Mouse (Mus musculus) urinary bladder, adult 2 months (tissue): ENCODE data around the gene Ccr9. TPM values are rescaled to one million over a fixed set of nuclear protein-coding genes. Genes with fewer than 3 reads are reported as not detected.
"Not testable (repeated sequence)": the region's sequence is repeated elsewhere in the genome, so short reads cannot be mapped to it uniquely, and the experiment has no call there.

Source experiments
- DNase-seq: peaks from one replicate; pipeline ENCODE4 v3.0.0; 2022; ENCODE audit warnings: low spot score
- polyA plus RNA-seq: library from polyadenylated mRNA; depleted of rRNA; stranded (reverse); fragments of >200 nt; gene quantifications from 2 replicates; pipeline ENCODE4 v1.2.3, GENCODE M21; 2012; rRNA removed

Ccr9 gene
- polyA plus RNA-seq, result 0.12 and 0.14 TPM in 2 replicates

DNA sequence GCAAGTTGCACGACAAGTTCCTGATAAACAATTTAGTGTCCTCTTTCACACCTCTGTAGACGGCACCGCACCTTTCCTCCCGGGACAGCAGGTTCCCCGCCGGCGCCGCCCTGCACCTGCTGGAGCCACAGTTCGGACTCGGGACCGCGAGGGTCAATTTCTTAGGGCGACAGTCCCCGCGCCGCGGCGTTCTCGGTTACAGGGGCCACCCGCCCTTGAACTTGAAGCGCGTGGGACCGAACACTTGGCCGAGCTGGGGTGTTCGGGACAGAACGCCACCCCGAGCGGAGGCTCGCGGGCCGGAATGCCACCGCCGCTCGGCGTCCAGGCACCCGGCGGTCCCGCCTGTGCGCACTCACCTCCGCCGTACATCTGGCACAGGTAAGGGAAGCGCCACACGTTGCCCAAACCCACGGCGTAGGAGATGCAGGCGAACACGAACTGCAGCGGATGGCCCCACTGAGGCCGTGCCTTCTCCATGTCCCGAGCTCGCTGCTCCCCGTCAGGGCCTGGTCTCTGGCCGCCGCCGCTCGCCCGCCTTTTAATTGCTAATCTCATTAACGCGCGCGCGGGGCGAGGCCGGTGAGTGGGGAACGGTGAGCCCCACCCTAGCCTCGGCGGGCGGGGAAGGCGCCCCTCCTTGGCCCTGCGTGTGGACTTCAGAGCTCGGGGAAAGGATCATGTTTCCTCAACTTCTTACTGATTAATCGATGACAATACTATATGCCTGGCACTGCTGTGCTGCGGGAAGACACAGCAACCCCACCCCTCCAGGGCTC is at the start of gene Ccr9, which contains the start of gene Slc6a20a:
Gene Ccr9 (plus strand): TSS at position 113 of the 779 bp plus-strand sequence.
Gene Slc6a20a (minus strand): TSS at position 559 of the 779 bp plus-strand sequence.
- DNase-seq, result no peak

- DNase-seq, result no peak
Measured at GRCm38 (mm10) chr9:123631666-123632065, 46.6 kb upstream of the Ccr9 start.

GRCm38 (mm10) chr9:123632281-123632680 is 46.0 kb upstream of the Ccr9 start, which contains the start of gene Slc6a20b:
Gene Slc6a20b, minus strand, starts transcription at chr9:123632565.
- DNase-seq, result no peak

- no peak for DNase-seq
Measured at GRCm38 (mm10) chr9:123632993-123633392, 45.2 kb upstream of the Ccr9 start.

DNA sequence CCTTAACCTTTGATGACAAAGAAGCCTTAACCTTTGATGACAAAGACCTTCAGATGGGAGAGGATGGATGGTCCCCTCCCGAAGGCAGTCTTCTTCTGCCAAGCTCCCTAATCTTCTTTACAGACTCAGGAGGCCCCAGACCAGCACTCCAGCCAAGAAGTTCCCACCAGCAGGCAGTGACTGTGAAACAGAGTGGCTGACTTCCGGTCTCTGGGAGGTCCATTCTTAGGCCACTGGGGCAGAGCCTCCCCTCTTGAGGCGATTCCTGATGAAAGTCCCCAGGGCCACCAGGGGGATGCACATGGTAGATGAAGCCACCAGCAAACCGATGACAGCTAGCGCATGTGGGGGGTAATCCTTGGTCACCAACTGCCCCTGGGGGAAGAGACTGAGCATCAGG is 41.5 kb upstream of the Ccr9 start:
- no peak for DNase-seq

DNA sequence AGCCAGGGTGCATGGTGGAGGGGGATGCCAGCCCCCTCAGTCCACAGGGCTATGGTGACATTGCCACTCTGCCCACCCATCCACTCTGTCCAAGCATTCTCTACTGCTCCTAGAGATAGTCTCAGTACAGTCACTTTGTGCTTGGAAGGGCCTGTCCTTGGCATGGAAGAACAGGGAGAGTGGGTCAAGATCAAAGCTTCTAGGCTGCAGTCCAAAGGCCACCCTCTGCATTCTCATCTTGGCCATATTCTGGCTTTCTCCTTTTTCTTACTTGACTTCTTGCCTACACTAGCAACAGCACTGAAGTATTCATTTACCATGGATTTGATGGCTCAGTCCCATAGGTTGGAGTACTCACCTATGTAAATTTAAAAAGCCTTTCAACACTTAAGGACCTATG is 40.0 kb upstream of the Ccr9 start:
- no peak for DNase-seq

DNA sequence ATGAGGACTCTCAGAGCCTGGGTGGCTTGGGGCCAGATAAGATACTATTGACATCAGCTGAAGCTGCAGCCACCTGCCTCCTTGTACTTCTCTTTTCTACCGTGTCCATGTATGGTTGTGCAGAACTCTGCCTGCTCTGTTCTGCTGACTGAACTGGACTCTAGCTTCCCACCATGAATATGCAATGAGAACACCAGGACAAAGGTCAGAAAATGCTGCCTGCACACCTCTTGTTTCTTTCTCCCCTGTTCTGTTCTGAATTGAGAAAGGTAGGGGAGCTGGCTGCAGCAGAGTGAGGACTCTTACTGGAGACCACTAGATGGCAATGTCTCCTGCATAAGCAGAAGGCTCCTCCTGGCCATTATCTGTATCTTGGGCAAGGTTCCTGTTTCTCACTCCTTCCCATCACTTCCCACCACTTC is 39.6 kb upstream of the Ccr9 start:
- DNase-seq, result no peak

- no peak for DNase-seq
Measured at GRCm38 (mm10) chr9:123640106-123640505, 38.1 kb upstream of the Ccr9 start.

GRCm38 (mm10) chr9:123649785-123650511 is 28.3 kb upstream of the Ccr9 start:
- no peak for DNase-seq

GRCm38 (mm10) chr9:123651369-123651768 is 26.9 kb upstream of the Ccr9 start:
- DNase-seq, result no peak

- no peak for DNase-seq
Measured at GRCm38 (mm10) chr9:123657457-123657856, 20.8 kb upstream of the Ccr9 start.

GRCm38 (mm10) chr9:123658981-123659380 is 19.3 kb upstream of the Ccr9 start:
- no peak for DNase-seq

DNA sequence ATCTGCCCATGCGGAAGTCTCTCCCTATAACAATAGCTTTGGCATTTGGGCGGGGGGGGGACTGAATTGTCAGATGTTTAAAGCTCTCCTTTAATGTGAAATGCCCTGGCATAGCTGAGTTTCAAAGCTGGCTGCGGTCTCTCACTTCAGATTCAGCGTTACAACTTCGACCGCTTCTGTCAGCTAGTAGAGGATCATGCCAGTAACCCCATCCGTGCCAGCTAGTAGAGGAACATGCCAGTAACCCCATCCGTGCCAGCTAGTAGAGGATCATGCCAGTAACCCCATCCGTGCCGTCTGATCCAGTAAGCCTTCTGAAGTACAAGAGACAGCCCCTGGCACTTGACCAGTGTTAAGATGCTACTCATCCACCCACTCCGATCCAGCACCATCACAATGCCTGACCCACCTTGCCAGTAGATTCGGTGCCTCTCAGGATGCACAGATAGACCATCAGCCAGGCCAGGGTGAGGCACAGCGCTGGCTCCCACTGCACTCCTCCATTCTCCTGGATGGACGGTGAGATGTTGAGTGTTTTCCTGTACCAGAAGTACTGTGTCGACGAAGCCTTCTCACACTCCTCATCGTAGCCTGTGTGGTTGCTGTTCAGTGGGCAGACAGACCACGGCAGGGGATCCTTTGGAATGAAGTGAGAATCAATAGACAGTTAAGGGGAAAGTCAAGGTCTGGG is 18.1 kb upstream of the Ccr9 start:
- not testable (repeated sequence) for DNase-seq

DNA sequence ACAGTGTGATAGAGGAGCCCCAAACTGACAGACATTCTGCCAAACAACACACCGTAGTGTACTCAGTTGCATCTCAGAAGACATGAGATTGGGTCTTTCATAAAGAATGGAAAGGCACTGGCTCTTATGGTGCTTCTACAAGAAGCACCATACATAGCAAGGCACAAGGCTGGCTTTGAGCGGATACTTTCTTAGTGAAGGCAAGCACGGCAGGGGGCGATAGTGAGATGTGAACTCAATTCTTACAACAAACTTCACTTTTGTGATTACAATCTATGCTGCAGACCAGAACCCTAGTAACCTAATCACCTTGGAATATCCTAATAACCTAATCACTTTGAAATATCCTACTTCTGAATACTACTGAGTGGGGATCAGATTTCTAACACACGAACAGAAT is 12.6 kb upstream of the Ccr9 start:
- DNase-seq, result no peak

GRCm38 (mm10) chr9:123679198-123679597 is 959 bp downstream of the Ccr9 start:
- DNase-seq, result no peak

DNA sequence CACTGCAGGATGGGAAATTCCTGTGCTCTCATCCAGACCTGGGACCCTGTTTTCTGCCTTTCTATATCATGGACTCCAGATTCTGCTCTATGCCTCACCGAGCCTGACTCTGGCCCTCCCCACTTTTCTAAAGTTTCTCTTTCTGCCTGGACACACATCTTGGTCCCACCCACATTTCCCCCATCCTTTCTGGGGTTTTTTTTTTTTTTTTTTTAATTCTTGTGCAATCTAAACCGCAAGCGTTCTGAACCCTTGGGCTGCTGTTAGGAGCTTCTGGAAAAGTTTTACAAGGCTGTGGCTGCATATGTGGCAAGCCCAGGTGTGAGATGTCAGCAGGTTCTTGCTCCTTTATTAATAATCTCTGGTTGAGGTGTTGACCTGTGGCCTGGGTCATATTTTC is 5.5 kb downstream of the Ccr9 start:
- DNase-seq, result no peak

DNA sequence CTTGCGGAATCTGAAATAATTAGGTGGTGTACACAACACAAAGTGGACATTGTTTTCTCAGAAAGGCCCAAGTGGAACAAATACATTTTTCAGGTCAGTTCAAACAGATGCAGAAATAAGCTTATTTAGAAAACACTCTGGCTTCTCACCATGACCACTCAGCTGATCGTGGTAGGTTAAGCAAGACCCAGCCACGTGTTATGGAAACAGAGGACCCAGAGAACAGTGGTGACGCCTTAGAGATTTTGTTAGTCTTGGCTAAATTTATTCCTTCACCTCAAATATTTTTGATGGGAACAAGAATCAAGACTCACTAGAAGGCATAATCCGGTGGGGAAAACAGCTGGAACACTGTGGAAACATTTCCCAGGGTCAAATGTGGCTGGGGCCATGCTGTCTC is 8.0 kb downstream of the Ccr9 start:
- no peak for DNase-seq

GRCm38 (mm10) chr9:123688227-123688626 is 10.0 kb downstream of the Ccr9 start:
- DNase-seq, result no peak

GRCm38 (mm10) chr9:123695634-123696302 is 17.5 kb downstream of the Ccr9 start:
- no peak for DNase-seq

GRCm38 (mm10) chr9:123701822-123702221 is 23.6 kb downstream of the Ccr9 start:
- no peak for DNase-seq

GRCm38 (mm10) chr9:123709226-123709625 is 31.0 kb downstream of the Ccr9 start:
- DNase-seq, result no peak

DNA sequence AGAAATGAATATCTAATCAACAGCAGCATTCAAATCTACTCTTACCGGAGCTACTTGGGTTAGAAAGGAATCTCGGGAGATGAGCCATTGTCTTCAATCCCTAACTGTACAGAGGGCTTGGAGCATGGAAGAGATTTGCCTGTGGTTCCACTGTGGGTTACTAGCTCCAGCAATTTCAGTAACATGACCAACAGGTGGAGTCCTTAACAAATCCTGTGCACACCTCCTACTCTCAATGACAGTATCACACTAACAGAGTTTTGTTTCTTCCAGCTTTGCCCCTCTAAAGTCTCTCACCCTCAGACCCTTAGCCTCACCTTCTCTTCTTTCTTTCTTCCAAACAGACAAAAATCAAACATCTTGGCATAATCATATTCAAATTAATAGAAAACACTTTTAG is 34.9 kb downstream of the Ccr9 start:
- DNase-seq, result no peak
